In genomic region chr14:79873062-79873461, GRCm38 (mm10) we compare ENCODE assay signal across 11 mouse cellular contexts.
A peak's percentile ranks its signal among the peaks of the same experiment; 100 is the strongest.
DNase-seq lines count a peak whose midpoint lies in the region; ATAC-seq lines count a peak whose summit lies in the region.
"Had no signal": no experiment of that assay in that cellular context is flagged by ENCODE, and none has a peak within 500 bp of the region (broad histone marks: within the 10 kb centered on the region; RNA-seq: fewer than 3 reads in every experiment).

No protein-coding gene starts in this region.

- no peak overlapping the region for H3K9ac ChIP-seq in kidney, embryonic 16.5 days (replicated peaks; ENCODE audit: low read length)
- H3K9ac ChIP-seq in neural tube, embryonic 12.5 days = no peak overlapping the region
- H3K9ac ChIP-seq in intestine, embryonic 15.5 days = no peak overlapping the region
- H3K9ac ChIP-seq: limb, embryonic 15.5 days had no signal

- no peaks in the 10 kb centered on the region for H3K36me3 ChIP-seq in kidney, embryonic 16.5 days (ENCODE audit: insufficient read depth, low read length)
- H3K36me3 ChIP-seq in neural tube, embryonic 12.5 days = no peaks in the 10 kb centered on the region
- H3K36me3 ChIP-seq in intestine, embryonic 15.5 days = no peaks in the 10 kb centered on the region
- H3K36me3 ChIP-seq: limb, embryonic 15.5 days had no signal

- H3K27ac ChIP-seq in kidney, embryonic 16.5 days (ENCODE audit: low read length) = no peak overlapping the region
- peak overlapping the region; percentile 21; the same call in 1 of the 2 replicates for H3K27ac ChIP-seq in neural tube, embryonic 12.5 days
- H3K27ac ChIP-seq in intestine, embryonic 15.5 days = no peak overlapping the region
- H3K27ac ChIP-seq: limb, embryonic 15.5 days had no signal

- no peaks in the 10 kb centered on the region for H3K9me3 ChIP-seq in kidney, embryonic 16.5 days (ENCODE audit: low read length)
- no peaks in the 10 kb centered on the region for H3K9me3 ChIP-seq in neural tube, embryonic 12.5 days
- H3K9me3 ChIP-seq in intestine, embryonic 15.5 days = no peaks in the 10 kb centered on the region
- H3K9me3 ChIP-seq: limb, embryonic 15.5 days had no signal

- peak; percentile 79; the same call in 1 of the 2 replicates for ATAC-seq in kidney, embryonic 16.5 days (ENCODE audit: low FRiP score, low TSS enrichment)
- peak; percentile 73 for ATAC-seq in neural tube, embryonic 12.5 days (ENCODE audit: low FRiP score, low read depth)
- no peak for ATAC-seq in intestine, embryonic 15.5 days

- intact Hi-C loops in gastrocnemius, postnatal 36 days (cut with DNase I) = no loop called here

- 0 out of 2 replicates have a peak, but pooled peaks cover 2% of the 10 kb centered on the region for H3K27me3 ChIP-seq in kidney, embryonic 16.5 days (ENCODE audit: insufficient read depth, low read length)
- peaks cover 29% of the 10 kb centered on the region for H3K27me3 ChIP-seq in neural tube, embryonic 12.5 days (replicated peaks)
- H3K27me3 ChIP-seq in intestine, embryonic 15.5 days (replicated peaks) = no peaks in the 10 kb centered on the region
- H3K27me3 ChIP-seq: limb, embryonic 15.5 days had no signal

- whole genome bisulfite sequencing in kidney, embryonic 16.5 days = 22% methylated on average over 13 of the region's 13 CpGs
- 12% methylated on average over 13 of the region's 13 CpGs for WGBS in neural tube, embryonic 12.5 days
- 36% methylated on average over 13 of the region's 13 CpGs for WGBS in intestine, embryonic 15.5 days

- no peaks in the 10 kb centered on the region for H3K4me1 ChIP-seq in kidney, embryonic 16.5 days (ENCODE audit: insufficient read depth, low read length)
- H3K4me1 ChIP-seq in neural tube, embryonic 12.5 days = peaks cover 22% of the 10 kb centered on the region
- no peaks in the 10 kb centered on the region for H3K4me1 ChIP-seq in intestine, embryonic 15.5 days (replicated peaks)
- H3K4me1 ChIP-seq: limb, embryonic 15.5 days had no signal

- DNase-seq in gastrocnemius, adult 18-20 months (ENCODE audit: low spot score) = peak; percentile 50
- no peak for DNase-seq in gastrocnemius, postnatal 4 days (ENCODE audit: low spot score in 2 of 2)
- peak; percentile 15 to 21 for DNase-seq in gastrocnemius, postnatal 36 days
- DNase-seq in layer of hippocampus, postnatal 10 days (ENCODE audit: low spot score in 2 of 2) = no peak
- no peak for DNase-seq in spleen, postnatal 10 days (ENCODE audit: low spot score in 2 of 2)
- DNase-seq: cerebellum, adult 11 months had no signal

- H3K4me3 ChIP-seq in kidney, embryonic 16.5 days (ENCODE audit: low read length) = no peak overlapping the region
- no peak overlapping the region for H3K4me3 ChIP-seq in neural tube, embryonic 12.5 days
- H3K4me3 ChIP-seq in intestine, embryonic 15.5 days (replicated peaks) = no peak overlapping the region
- H3K4me3 ChIP-seq: limb, embryonic 15.5 days; myocyte had no signal

- no peak overlapping the region for H3K4me2 ChIP-seq in kidney, embryonic 16.5 days (replicated peaks; ENCODE audit: low read depth, low read length)
- H3K4me2 ChIP-seq in neural tube, embryonic 12.5 days (replicated peaks) = no peak overlapping the region
- no peak overlapping the region for H3K4me2 ChIP-seq in intestine, embryonic 15.5 days (replicated peaks)
- H3K4me2 ChIP-seq: limb, embryonic 15.5 days had no signal

Comparison
In these comparisons a context has a peak if more than half of its experiments do, and no peak if none do; other contexts are left out.
1. DNase-seq: peak in gastrocnemius, adult 18-20 months (single experiment) and gastrocnemius, postnatal 36 days (2 of 2); none in gastrocnemius, postnatal 4 days (0 of 2), layer of hippocampus, postnatal 10 days (0 of 2) and spleen, postnatal 10 days (0 of 2).